Mouse (Mus musculus) spleen, postnatal 36 days (tissue): ENCODE results near the gene Shroom3.

Experiments used
- DNase-seq, 2 experiments: peaks; one replicate each; pipeline ENCODE4 v3.0.0; 2022; ENCODE audit warnings: low spot score in 2 of 2, mixed read lengths in 1 of 2

The Shroom3 gene

DNA sequence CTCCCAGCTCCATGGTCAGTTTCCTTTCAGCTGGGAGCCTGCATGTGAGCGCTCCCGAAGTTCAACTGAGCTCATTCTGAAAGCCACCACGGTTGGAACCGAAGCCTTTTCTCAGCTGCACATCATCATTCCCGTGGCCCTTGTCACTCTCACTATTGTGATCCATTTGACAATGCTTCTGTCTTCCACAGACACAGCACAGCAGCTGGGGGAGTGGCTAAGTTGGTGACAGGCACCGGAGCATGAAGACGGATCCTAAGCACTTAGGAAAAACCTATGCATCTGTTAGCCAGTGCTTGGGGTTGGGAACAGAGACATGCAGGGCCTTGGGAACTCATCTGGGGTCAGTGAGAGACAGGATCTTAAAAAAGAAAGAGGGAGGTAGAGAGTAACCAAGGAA lies 121.1 kb downstream of the Shroom3 start:
- no peak for DNase-seq

DNA sequence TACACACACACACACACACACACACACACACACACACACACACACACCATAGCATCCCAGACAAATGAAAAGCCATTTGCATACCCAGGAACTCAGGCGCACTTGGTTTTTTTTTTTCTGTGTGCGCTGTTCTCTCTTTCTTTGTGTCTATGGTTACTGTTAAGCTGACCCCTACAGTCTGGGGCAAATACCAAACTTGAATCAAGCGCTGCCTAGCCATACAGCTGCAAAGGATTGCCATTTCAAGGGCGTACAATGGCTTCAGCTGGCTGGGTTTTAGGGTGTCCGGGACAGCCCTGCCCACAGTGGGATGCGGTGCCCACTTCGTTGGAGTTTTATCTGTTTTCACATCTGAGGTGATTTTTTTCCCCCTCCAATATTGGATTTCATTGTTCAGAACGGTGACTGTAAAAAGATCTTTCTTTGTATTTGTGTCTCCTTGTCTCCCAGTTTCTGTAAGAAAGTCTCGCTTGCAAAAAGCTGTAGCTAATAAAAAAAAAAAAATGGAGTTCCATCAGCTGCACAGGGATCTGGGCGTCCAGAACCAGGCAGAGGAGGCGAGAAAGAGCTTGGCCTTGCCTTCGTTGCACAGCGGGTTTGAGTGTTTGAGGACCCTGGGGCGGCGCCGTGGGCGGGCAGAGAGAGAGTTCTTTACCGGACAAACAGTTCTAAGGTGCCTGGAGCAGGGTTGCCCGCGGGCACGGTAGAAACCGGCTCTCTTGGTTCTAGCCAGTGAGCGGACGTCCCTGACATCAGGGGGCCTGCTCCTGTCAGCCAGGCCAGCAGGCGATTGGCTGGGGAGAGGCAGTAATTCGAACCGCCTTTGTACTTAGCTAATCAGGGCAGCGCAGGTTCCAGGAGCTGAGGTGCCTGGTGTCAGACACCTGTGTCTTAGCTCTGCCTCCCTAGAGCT lies 125.5 kb downstream of the Shroom3 start:
- no peak for DNase-seq

DNA sequence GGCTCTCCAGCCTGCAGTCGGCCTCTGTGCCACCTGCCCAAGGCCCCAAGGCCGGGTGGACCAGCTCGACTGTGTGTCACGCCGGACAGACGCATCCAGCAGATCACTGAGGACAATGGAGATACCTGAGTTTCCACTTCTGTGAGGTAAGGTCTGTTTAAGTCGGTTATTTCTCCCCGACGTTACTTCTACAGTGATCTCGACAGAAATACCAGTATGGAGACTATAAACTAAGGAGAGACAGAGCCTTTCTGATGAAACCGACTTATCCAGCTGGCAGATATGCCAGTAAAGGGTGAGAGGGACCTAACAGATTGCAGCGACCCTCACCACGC lies 126.1 kb downstream of the Shroom3 start:
- DNase-seq: no peak

DNA sequence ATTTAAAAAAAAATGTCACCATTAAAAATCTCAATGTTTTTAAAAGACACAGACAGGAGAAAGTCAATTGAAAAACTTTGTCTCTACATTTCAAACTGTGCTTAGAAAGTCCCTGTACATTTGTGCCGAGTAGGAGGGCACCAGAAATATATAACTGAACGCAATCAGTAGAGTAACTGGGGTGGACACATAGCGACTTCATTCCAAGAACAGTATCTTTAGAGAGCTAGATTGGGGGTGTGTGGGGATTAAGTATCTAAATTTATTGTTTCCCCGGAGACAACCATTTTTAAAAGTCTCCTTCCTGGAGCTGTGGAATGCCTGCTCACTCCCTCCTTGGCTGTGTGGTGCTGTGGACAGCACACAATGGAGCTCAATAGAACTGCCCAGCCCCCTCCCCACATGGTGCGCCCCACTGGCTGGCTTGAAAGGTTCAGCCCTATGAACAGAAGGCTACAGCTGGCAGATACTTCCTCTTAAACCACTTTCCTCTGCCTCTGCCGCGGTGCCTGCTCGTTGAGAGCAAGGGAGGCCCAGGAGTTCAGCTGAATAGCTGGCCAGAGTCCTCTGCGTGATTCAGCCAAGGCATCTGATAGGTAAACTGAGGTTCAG lies 127.8 kb downstream of the Shroom3 start:
- DNase-seq: no peak

DNA sequence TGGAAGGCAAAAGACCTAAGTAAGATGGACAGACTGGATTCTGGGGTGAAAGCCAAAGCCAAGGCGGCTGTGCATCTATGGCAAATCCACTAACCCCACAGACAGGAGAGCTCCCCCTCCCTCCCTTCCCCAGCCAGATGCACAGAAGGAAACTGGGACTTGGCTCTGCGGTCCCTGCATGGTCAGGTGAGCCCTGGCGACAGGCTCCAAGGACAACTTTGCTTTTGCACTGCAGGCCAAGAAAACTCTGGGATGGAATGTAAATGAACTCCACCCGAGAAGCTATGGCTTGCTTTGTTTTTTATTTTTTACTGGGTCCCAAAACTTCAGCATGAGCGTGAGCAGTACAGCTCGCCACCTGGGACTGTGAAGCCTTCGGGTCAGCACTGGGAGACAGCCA lies 128.5 kb downstream of the Shroom3 start:
- DNase-seq: no peak

DNA sequence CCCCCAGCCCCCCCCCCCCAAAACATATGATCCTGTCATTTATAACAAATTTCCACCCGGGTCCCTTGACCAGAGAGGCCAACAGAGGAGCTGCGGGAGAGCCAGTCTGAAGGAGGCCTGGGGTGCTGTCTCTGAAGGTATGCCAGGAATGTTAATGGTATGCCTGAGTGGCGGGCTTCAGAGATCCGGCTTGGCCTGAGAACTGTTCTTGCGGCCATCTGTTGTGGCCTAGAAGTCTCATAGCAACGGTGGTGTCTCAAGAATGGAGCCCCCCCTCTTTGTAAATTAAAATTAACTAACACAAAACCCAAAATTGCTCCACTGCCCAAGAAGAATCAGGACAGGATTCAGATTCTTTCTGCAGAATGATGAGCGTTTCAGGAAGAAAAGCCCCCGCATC lies 129.7 kb downstream of the Shroom3 start:
- DNase-seq: no peak

DNA sequence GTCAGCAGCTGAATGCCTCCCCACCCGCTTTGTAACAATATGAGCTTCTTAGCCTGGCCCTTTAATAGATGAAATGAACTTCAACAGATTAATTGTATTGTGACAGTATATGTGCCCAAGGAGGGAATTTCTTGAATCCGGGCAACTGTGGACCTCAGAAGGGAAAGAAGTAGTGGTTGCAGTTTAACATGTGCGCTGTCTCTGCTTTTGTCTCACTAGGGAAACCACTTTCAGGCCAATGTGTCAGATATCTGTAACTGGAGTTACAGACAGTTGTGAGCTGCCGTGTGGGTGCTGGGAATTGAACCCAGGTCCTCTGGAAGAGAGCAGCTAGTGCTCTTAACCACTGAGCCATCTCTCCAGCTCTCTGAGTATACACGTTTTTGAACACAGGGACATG lies 130.3 kb downstream of the Shroom3 start:
- DNase-seq: no peak

DNA sequence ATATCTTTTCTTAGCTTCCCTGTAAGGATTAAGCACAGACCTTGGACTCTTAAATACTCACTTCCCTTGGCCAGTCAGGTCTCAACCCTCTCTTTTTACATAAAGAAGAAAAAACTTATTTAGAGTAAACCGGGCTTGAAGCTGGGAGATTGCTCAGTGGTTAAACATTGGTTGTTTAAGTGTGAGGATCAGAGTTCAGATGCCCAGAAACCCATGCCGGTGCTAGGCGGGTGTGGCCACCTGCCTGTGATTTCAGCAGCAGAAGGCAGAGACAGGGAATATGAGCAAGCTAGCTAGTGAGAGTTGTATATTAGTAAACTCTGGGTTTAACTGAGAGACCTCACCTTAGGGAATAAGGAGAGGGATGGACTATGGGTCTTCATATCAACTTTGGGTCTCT lies 131.4 kb downstream of the Shroom3 start:
- DNase-seq: no peak

DNA sequence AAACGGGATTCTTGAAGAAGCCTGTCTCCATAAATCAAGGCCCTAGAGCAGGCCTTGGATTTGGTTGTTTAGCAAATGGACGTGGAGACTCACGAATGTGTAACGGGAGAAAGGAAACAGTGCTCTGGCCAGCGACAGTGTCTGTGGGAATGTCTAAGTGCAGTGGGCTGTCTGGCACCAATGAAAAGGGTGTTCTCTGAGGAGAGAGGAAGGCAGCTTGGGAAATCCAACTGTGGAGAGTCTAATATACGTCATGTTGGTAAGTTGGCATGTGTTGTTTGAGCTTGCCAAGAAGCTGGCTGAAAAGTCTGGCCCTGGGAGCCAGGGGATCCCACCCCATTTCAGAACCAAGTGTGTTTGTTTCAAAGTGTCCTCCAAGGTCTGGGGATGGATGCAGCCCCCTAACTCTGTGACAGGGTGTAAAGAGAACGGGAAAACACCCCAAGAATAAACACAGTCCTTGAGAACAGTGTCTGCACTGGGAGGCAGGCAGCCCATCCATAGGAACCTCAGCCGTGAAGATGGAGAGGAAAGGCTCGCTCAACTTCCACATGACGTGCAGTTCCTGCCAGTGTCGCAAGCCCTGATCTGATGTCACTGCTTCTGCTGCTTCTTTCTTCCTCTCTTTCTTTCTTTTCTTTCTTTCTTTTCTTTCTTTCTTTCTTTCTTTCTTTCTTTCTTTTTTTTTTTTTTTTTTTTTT lies 134.0 kb downstream of the Shroom3 start:
- no peak for DNase-seq

DNA sequence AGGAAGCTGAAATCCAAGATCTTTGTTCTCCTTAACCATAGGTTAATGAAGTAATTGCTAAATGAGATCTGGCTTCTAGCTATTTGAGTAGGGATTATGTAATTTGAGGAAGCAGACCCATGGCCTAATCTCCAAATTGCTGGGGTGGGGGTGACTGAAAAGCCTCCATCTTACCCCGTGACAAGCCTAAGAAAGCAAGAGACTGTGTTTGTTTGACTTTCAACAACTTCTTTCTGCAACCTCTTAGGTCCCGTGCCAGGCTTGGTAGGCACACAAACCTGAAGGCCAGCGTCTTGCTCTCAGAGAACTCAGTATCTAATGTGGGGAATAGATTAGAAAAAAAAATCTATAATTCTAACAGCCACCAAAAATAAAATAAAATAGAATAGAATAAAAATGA lies 138.1 kb downstream of the Shroom3 start:
- no peak for DNase-seq

DNA sequence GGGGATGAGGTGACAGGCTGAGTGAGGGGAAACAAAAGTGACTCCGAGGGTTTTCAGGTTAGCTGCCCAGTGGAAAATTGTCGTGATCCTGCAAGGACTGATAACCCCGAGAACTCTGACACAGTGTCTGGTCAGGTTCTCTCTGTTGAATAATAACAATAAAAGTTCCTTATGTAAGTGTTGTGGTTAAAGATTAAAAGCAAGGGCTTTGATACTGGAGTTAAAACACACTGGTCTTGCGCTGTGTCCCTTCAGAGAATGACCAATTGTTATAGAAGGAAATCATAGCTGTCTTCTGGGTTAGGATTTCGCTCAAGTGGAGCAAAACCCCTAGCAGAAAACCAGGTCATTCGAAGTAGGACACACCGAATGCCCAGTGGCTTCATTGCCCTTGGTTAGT lies 140.3 kb downstream of the Shroom3 start:
- DNase-seq: no peak

DNA sequence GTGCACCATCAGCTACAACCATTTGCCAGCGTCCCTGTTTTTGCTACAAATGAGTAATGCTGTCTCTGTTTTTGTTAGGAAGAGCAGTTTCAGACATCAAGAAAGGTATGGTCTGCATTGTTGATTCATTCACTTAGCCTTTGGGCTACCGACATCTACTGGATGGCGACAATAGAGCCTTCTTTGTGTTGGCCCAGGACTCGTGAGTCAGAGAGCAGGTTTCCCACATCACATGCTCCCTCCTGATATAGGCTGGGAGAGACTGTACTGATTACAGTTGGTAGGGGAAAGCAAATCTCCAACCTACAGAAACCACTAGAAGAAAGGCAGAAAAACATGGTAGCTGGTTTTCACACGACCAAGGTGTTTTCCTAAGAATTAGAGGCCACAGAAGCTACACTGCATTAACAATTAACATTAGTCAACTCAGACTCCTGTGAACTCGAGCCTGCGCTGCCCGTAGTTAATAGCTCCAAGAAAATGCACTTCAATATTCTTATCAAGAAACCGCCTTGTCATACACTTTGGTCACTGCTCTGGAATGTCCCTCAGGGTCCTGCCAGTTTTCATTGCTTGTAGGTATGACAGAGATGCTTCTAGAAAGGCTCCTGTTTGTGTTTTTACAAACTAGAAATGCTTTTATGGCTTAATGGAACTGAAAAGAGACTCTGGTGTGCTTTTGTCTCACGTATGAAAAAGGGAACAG lies 141.2 kb downstream of the Shroom3 start:
- DNase-seq: no peak

DNA sequence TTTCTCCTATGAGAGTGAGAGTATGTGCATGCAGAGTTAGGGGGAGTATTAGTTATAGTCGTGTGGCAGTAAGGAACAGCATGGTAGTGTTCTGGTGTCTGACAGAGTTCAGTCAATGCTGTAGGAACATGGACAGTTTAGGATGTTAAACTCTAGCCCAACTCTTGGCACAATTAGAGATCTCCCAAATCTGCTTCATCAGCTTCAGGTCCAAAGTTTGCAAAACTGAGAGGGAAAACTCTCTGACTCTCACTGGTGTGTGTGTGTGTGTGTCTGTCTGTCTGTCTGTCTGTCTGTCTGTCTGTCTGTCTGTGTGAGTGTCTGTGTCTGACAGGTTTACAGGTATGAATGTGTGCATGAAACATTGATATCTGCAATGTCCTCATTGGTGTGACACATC lies 147.2 kb downstream of the Shroom3 start:
- DNase-seq: no peak

DNA sequence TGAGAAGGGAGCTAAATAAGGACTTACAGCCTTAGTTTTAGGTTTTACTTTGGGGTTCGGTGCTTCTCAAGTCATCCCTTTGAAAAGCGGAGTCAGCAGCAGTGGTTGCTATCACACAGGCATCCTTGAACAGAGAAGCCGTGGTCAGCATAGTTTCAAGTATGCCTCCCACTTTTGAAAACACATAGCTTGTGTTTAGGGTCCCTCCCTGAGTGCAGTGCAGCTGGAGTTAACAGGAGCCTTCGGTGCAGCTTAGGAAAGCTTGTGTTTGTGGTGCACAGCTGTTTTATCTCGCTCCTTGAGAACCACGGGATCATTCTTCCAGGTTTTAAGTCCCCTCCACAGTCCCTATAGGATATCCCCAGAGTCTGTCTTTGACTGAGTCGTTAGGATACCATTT lies 151.3 kb downstream of the Shroom3 start:
- no peak for DNase-seq

DNA sequence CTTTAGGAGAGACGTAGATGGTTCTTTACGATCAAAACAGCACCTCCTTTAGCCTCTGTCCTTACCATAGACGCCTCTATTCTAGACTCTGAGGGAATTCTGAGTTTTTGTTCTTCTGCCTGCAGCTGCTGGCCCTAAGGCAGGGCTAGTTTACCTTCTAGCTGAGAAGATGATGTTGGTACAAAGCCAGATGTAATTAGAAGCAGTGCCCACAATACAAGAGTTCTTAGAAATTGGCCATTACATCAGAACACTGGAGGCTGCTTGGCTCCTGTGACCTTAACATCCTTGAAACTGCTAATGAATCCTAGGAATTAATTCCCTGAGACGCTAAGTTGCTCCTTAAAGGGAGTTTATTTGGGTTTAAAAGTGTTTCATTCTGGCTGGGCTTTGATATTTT lies 154.1 kb downstream of the Shroom3 start:
- no peak for DNase-seq

DNA sequence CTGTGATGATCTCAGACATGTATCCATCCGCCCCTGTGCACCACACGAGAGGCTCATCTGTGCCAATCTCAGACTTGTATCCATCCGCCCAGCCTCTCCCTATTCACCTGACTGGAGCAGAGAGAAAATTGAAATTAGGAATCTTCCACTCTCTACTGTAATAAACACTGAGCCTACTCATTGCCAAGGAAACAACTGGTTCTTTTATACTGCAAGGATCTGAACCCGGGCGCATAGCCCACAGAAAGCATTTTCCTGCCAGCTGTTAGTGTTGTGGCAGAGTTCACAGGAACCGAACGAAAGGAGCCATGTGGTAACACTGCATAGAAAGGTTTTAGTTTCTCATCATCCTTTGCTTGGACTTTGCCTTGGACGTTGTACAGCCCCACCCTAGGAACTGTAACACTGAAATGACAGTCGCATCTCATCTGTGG lies 155.1 kb downstream of the Shroom3 start:
- no peak for DNase-seq

DNA sequence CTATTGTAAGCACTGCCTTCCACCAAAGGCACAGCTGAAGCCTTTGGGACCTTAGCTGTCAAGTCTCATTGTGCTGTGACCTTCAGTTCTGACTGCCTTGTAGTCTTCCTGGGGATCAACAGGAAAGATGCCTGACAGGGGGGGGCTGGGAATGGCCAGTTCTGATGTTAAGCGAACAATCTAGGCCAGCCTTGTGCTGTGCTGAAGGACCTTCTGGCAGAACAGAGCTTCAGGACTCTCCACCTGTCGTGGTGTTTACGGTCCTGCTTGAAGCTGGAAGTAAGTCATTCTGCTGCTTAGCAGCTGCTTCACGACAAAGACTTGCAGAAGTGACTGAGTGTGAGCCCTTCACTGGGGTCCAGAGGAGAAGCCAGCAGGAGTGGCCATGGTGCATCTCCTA lies 156.1 kb downstream of the Shroom3 start:
- no peak for DNase-seq

DNA sequence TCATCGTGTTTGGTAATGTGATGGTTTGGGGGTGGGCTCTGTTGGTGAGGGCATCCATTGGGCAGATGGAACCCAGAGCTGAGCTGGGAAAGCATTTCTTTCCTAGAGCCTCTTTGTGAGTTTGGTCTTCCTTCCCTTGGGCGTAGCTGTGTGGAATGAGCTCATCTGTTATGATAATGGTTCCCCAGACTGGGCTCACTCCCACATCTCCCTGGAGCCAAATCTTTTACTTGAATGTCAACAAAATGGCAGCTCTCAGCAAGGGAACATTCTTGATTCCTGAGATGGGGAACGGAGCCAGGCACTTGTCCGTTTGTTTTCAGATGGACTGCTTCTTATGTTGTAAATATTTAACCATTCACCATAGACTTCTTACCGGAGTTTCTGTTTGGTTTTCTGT lies 158.2 kb downstream of the Shroom3 start:
- DNase-seq: no peak

DNA sequence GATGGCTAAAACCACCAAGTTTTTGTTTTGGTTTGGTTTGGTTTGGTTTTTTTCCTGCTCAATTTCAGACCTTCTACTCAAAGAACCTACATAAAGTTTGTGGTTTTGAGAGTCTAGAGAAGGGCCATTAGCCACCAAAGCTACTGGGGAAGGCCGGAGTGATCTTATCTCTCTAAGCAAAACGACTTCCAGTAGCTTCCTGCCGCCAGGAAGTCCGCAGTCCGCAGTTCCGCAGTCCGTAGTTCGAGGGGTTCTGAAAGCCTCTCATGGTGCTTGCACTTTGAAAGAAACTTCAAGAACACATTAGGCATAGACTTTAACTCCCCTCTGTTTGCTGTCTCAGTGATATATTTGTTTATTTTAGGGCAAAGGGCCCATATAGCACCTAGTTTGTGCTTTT lies 159.2 kb downstream of the Shroom3 start:
- DNase-seq: no peak

DNA sequence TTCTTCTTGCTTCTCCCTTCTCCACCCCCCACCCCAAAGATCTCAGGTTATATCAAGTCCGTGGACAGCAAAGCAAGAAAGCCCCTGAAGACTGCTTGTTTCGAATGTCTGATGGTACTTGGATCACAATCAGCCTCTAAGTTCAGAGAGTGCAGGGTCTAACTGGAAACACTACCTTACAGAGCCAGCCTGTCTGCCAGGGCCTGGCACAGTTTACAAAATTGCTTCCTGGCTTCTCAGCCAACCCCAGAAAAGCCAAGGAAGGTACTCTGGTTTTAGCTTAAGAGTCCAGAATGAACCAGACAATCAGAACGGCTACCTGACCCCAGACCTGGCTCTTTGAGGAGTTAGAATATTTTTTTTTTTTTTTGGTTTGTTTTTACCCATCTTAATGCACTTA lies 159.6 kb downstream of the Shroom3 start:
- DNase-seq: no peak

DNA sequence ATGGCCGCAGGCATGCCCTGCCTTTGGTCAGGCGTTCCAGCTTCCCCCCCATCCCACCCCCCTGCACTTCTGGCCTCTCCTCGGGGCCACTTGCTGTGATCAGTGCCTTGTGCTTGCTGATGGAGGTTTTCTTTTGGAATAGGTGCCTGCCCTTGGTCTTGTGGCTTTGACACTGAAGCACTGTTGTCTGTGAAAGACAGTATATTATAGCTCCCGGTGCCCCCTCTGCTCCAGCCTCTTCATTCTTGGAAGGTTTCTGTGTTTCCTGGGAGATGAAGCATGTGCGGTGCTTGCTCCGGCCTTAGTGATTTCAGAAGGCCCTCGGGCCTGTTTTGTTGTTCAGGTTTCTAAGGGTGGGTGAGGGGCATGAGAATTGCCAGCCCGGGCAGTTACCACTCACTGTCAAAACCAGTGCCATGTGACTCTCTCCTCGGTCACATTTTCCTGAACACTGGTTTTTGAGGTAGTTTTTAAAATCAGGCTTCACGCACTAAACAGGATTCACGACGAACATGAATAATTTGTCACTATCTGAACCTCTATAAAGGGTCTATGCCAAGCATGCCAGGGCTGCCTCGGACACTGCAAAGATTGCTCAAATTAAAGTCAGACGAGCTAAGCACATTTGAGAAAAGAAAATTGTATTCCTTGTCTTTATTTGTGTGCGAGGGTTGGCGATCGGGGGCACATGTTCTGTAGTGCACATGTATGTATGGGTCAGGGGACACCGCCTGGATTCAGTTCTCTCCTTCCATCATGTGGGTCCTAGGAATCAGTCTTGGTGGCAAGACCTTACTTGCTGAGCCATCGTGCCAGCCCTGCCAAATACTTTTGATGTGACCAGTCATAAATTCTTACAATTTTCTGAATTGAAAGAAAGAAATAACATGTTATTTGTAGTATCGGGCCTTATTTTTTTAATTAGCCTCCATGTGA lies 160.9 kb downstream of the Shroom3 start:
- DNase-seq: no peak
